Mouse (Mus musculus): ENCODE measurements at regions not wholly inside any gene's neighbourhood (a gene's known extent, or its start where the extent isn't known, plus 50 kb on each side); places are given as distances from the start of the nearest gene placed in this dataset.

- TF ChIP-seq CTCF (conservative IDR thresholded peaks at IDR 0.05; ENCODE audit: low read length) (no peak), POU5F1 (IDR thresholded peaks at IDR 0.05; ENCODE audit: borderline replicate concordance, low read length) (no peak)
These were observed 573.8 kb downstream of the Lmo4 start for GRCm38 (mm10) chr3:143631183-143631582.
